Mouse (Mus musculus): ENCODE data around the gene Tecpr2. TPM values are rescaled to one million over a fixed set of nuclear protein-coding genes. Genes with fewer than 3 reads are reported as not detected.

Tecpr2 gene
- polyA plus RNA-seq, 1 experiment: 35.3 TPM

GRCm38 (mm10) chr12:110935983-110936620, 47.0 kb downstream of the Tecpr2 start:
- Histone ChIP-seq H3K4me1 (ENCODE audit: control insufficient read depth, insufficient read depth, low read length) (peaks cover 5% of the 10 kb centered on the region), H3K4me3 (ENCODE audit: insufficient read depth, low read length) (no peak overlapping the region), H3K27ac (ENCODE audit: insufficient read depth, low read length) (no peak overlapping the region)
- TF ChIP-seq CTCF (IDR thresholded peaks at IDR 0.05; ENCODE audit: extremely low read depth, insufficient read depth, low read length): peak; percentile 87
- TF ChIP-seq POLR2A (IDR thresholded peaks at IDR 0.05; ENCODE audit: extremely low read depth, insufficient read depth, low read length): no peak

GRCm38 (mm10) chr12:110937496-110937895, 48.4 kb downstream of the Tecpr2 start:
- TF ChIP-seq CTCF (IDR thresholded peaks at IDR 0.05; ENCODE audit: extremely low read depth, insufficient read depth, low read length): no peak
- Histone ChIP-seq H3K4me3 (ENCODE audit: insufficient read depth, low read length) (no peak overlapping the region), H3K4me1 (ENCODE audit: control insufficient read depth, insufficient read depth, low read length) (peaks cover 5% of the 10 kb centered on the region), H3K27ac (ENCODE audit: insufficient read depth, low read length) (no peak overlapping the region)

- no peak for TF ChIP-seq CTCF (IDR thresholded peaks at IDR 0.05; ENCODE audit: extremely low read depth, insufficient read depth, low read length)
- TF ChIP-seq POLR2A (IDR thresholded peaks at IDR 0.05; ENCODE audit: extremely low read depth, insufficient read depth, low read length): no peak
- Histone ChIP-seq H3K4me1 (ENCODE audit: control insufficient read depth, insufficient read depth, low read length) (peaks cover 4% of the 10 kb centered on the region; the same call in 1 of the 2 replicates), H3K27ac (ENCODE audit: insufficient read depth, low read length) (no peak overlapping the region), H3K4me3 (ENCODE audit: insufficient read depth, low read length) (no peak overlapping the region)
Measured at GRCm38 (mm10) chr12:110939385-110939784, 50.3 kb downstream of the Tecpr2 start.

- TF ChIP-seq POLR2A (IDR thresholded peaks at IDR 0.05; ENCODE audit: extremely low read depth, insufficient read depth, low read length): no peak
- TF ChIP-seq CTCF (IDR thresholded peaks at IDR 0.05; ENCODE audit: extremely low read depth, insufficient read depth, low read length): no peak
- peaks cover 3% of the 10 kb centered on the region; the same call in 1 of the 2 replicates for H3K4me1 ChIP-seq (ENCODE audit: control insufficient read depth, insufficient read depth, low read length)
- H3K27ac ChIP-seq (ENCODE audit: insufficient read depth, low read length): no peak overlapping the region
- H3K4me3 ChIP-seq (ENCODE audit: insufficient read depth, low read length): no peak overlapping the region
Measured at GRCm38 (mm10) chr12:110940869-110941268, 51.8 kb downstream of the Tecpr2 start.

- TF ChIP-seq CTCF (IDR thresholded peaks at IDR 0.05; ENCODE audit: extremely low read depth, insufficient read depth, low read length): no peak
- TF ChIP-seq POLR2A (IDR thresholded peaks at IDR 0.05; ENCODE audit: extremely low read depth, insufficient read depth, low read length): no peak
- Histone ChIP-seq H3K27ac (ENCODE audit: insufficient read depth, low read length) (no peak overlapping the region), H3K4me1 (ENCODE audit: control insufficient read depth, insufficient read depth, low read length) (no peaks in the 10 kb centered on the region), H3K4me3 (ENCODE audit: insufficient read depth, low read length) (no peak overlapping the region)
Measured at GRCm38 (mm10) chr12:110946216-110946615, 57.2 kb downstream of the Tecpr2 start.

GRCm38 (mm10) chr12:110948082-110948909, 59.2 kb downstream of the Tecpr2 start:
- Histone ChIP-seq H3K4me3 (ENCODE audit: insufficient read depth, low read length) (no peak overlapping the region), H3K27ac (ENCODE audit: insufficient read depth, low read length) (no peak overlapping the region), H3K4me1 (ENCODE audit: control insufficient read depth, insufficient read depth, low read length) (no peaks in the 10 kb centered on the region)
- TF ChIP-seq POLR2A (IDR thresholded peaks at IDR 0.05; ENCODE audit: extremely low read depth, insufficient read depth, low read length): no peak
- TF ChIP-seq CTCF (IDR thresholded peaks at IDR 0.05; ENCODE audit: extremely low read depth, insufficient read depth, low read length): no peak

- no peak for TF ChIP-seq CTCF (IDR thresholded peaks at IDR 0.05; ENCODE audit: extremely low read depth, insufficient read depth, low read length)
- no peak for TF ChIP-seq POLR2A (IDR thresholded peaks at IDR 0.05; ENCODE audit: extremely low read depth, insufficient read depth, low read length)
- Histone ChIP-seq H3K4me1 (ENCODE audit: control insufficient read depth, insufficient read depth, low read length) (no peaks in the 10 kb centered on the region), H3K27ac (ENCODE audit: insufficient read depth, low read length) (no peak overlapping the region), H3K4me3 (ENCODE audit: insufficient read depth, low read length) (no peak overlapping the region)
Measured at GRCm38 (mm10) chr12:110948910-110949201, 59.8 kb downstream of the Tecpr2 start.

GRCm38 (mm10) chr12:110949410-110949809, 60.3 kb downstream of the Tecpr2 start:
- TF ChIP-seq POLR2A (IDR thresholded peaks at IDR 0.05; ENCODE audit: extremely low read depth, insufficient read depth, low read length) (no peak), CTCF (IDR thresholded peaks at IDR 0.05; ENCODE audit: extremely low read depth, insufficient read depth, low read length) (no peak)
- Histone ChIP-seq H3K27ac (ENCODE audit: insufficient read depth, low read length) (no peak overlapping the region), H3K4me3 (ENCODE audit: insufficient read depth, low read length) (no peak overlapping the region), H3K4me1 (ENCODE audit: control insufficient read depth, insufficient read depth, low read length) (no peaks in the 10 kb centered on the region)

GRCm38 (mm10) chr12:110950151-110950550, 61.1 kb downstream of the Tecpr2 start:
- TF ChIP-seq POLR2A (IDR thresholded peaks at IDR 0.05; ENCODE audit: extremely low read depth, insufficient read depth, low read length) (no peak), CTCF (IDR thresholded peaks at IDR 0.05; ENCODE audit: extremely low read depth, insufficient read depth, low read length) (no peak)
- Histone ChIP-seq H3K4me1 (ENCODE audit: control insufficient read depth, insufficient read depth, low read length) (no peaks in the 10 kb centered on the region), H3K4me3 (ENCODE audit: insufficient read depth, low read length) (no peak overlapping the region), H3K27ac (ENCODE audit: insufficient read depth, low read length) (no peak overlapping the region)

GRCm38 (mm10) chr12:110951236-110951635, 62.2 kb downstream of the Tecpr2 start:
- no peak for TF ChIP-seq POLR2A (IDR thresholded peaks at IDR 0.05; ENCODE audit: extremely low read depth, insufficient read depth, low read length)
- no peak for TF ChIP-seq CTCF (IDR thresholded peaks at IDR 0.05; ENCODE audit: extremely low read depth, insufficient read depth, low read length)

More at GRCm38 (mm10) chr12:110951236-110951635, 62.2 kb downstream of the Tecpr2 start:
- Histone ChIP-seq H3K27ac (ENCODE audit: insufficient read depth, low read length) (no peak overlapping the region), H3K4me3 (ENCODE audit: insufficient read depth, low read length) (no peak overlapping the region), H3K4me1 (ENCODE audit: control insufficient read depth, insufficient read depth, low read length) (no peaks in the 10 kb centered on the region)

Data from cortical plate, adult 2 months (tissue).